Mouse (Mus musculus): Measurements from ENCODE around the gene Napa. TPM values are rescaled to one million over a fixed set of nuclear protein-coding genes. Genes with fewer than 3 reads are reported as not detected.
A peak's percentile ranks its signal among the peaks of the same experiment; 100 is the strongest.

The Napa gene
- polyA plus RNA-seq, 1 experiment from 2014 or later: 203 TPM

GRCm38 (mm10) chr7:16055665-16056064, 42.6 kb upstream of the Napa start:
- H3K4me3 ChIP-seq (ENCODE audit: low read depth, low read length): no peak overlapping the region
- 86% methylated on average over 6 of the region's 6 CpGs for WGBS
- no peaks in the 10 kb centered on the region for H3K9me3 ChIP-seq (ENCODE audit: control insufficient read depth, low read length)
- ATAC-seq (ENCODE audit: low read depth): no peak
- H3K36me3 ChIP-seq (ENCODE audit: control insufficient read depth, insufficient read depth, low read length): no peaks in the 10 kb centered on the region
- H3K4me2 ChIP-seq (ENCODE audit: low read depth, low read length): no peak overlapping the region
- no peak for DNase-seq (ENCODE audit: low spot score)
- H3K27ac ChIP-seq (replicated peaks; ENCODE audit: low read depth, low read length): no peak overlapping the region
- 0 out of 2 replicates have a peak, but pooled peaks cover 8% of the 10 kb centered on the region for H3K27me3 ChIP-seq (replicated peaks; ENCODE audit: control insufficient read depth, insufficient read depth, low read length)
- H3K4me1 ChIP-seq (ENCODE audit: control insufficient read depth, insufficient read depth, low read length): peaks cover 8% of the 10 kb centered on the region
- no peak overlapping the region for H3K9ac ChIP-seq (ENCODE audit: low read depth, low read length)

GRCm38 (mm10) chr7:16056459-16057135, 41.7 kb upstream of the Napa start:
- H3K27ac ChIP-seq (replicated peaks; ENCODE audit: low read depth, low read length): no peak overlapping the region

DNA sequence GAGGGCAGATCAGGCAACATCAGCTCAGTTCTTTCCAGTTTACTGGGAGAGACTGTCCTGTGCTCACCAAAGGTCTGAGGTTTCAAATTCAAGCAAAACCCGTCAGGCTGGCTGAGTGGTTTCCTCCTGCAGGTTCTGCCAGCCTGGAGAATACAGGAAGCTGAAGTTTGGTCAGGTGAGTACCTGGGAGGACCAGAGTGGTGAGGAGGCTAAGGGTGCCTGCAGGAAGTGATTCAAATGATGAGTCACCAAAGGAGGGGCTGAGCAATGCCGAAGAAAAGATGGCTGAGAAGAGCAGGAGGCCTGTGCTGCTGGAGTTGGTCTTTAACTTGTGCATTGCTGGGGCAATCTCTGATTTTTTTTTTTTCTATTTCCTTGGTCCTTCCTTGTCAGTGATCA, 41.1 kb upstream of the Napa start:
- Histone ChIP-seq H3K27ac (replicated peaks; ENCODE audit: low read depth, low read length) (no peak overlapping the region), H3K4me3 (ENCODE audit: low read depth, low read length) (no peak overlapping the region), H3K36me3 (ENCODE audit: control insufficient read depth, insufficient read depth, low read length) (no peaks in the 10 kb centered on the region), H3K9me3 (ENCODE audit: control insufficient read depth, low read length) (0 out of 2 replicates have a peak, but pooled peaks cover 5% of the 10 kb centered on the region), H3K4me2 (ENCODE audit: low read depth, low read length) (no peak overlapping the region), H3K9ac (ENCODE audit: low read depth, low read length) (no peak overlapping the region), H3K27me3 (replicated peaks; ENCODE audit: control insufficient read depth, insufficient read depth, low read length) (peaks cover 14% of the 10 kb centered on the region; the same call in 1 of the 2 replicates), H3K4me1 (ENCODE audit: control insufficient read depth, insufficient read depth, low read length) (peaks cover 6% of the 10 kb centered on the region)
- no peak; the same call in 1 of the 2 replicates for ATAC-seq (ENCODE audit: low read depth)
- peak; percentile 71 for DNase-seq (ENCODE audit: low spot score)
- 58% methylated on average over 2 of the region's 2 CpGs for whole genome bisulfite sequencing

More at GRCm38 (mm10) chr7:16056459-16057135, 41.7 kb upstream of the Napa start:
- Histone ChIP-seq H3K36me3 (ENCODE audit: control insufficient read depth, insufficient read depth, low read length) (no peaks in the 10 kb centered on the region), H3K9me3 (ENCODE audit: control insufficient read depth, low read length) (0 out of 2 replicates have a peak, but pooled peaks cover 5% of the 10 kb centered on the region), H3K27me3 (replicated peaks; ENCODE audit: control insufficient read depth, insufficient read depth, low read length) (peaks cover 11% of the 10 kb centered on the region; the same call in 1 of the 2 replicates), H3K4me1 (ENCODE audit: control insufficient read depth, insufficient read depth, low read length) (peaks cover 8% of the 10 kb centered on the region), H3K9ac (ENCODE audit: low read depth, low read length) (no peak overlapping the region), H3K4me3 (ENCODE audit: low read depth, low read length) (no peak overlapping the region), H3K4me2 (ENCODE audit: low read depth, low read length) (no peak overlapping the region)
- WGBS: 27% methylated on average over 5 of the region's 5 CpGs
- no peak for DNase-seq (ENCODE audit: low spot score)
- no peak for ATAC-seq (ENCODE audit: low read depth)

GRCm38 (mm10) chr7:16061219-16062098, 36.8 kb upstream of the Napa start, which contains the start of gene Zfp541:
Gene Zfp541, plus strand, starts transcription at chr7:16061814.
- peak within 1 kb of the TSS; percentile 33 for H3K4me2 ChIP-seq (ENCODE audit: low read depth, low read length)
- no peak within 1 kb of the TSS for H3K9ac ChIP-seq (ENCODE audit: low read depth, low read length)
- H3K36me3 ChIP-seq (ENCODE audit: control insufficient read depth, insufficient read depth, low read length): no peaks in the 10 kb centered on the region
- peaks cover 17% of the 10 kb centered on the region; the same call in 1 of the 2 replicates for H3K27me3 ChIP-seq (replicated peaks; ENCODE audit: control insufficient read depth, insufficient read depth, low read length)
- peak within 1 kb of the TSS; percentile 11; the same call in 1 of the 2 replicates for H3K4me3 ChIP-seq (ENCODE audit: low read depth, low read length)
- 0 out of 2 replicates have a peak, but pooled peaks cover 13% of the 10 kb centered on the region for H3K9me3 ChIP-seq (ENCODE audit: control insufficient read depth, low read length)
- no peaks in the 10 kb centered on the region for H3K4me1 ChIP-seq (ENCODE audit: control insufficient read depth, insufficient read depth, low read length)
- 48% methylated on average over 58 of the region's 80 CpGs for WGBS
- DNase-seq (ENCODE audit: low spot score) (no peak), ATAC-seq (ENCODE audit: low read depth) (no peak)
- H3K27ac ChIP-seq (replicated peaks; ENCODE audit: low read depth, low read length): no peak within 1 kb of the TSS

GRCm38 (mm10) chr7:16062099-16062420, 36.2 kb upstream of the Napa start:
- H3K4me3 ChIP-seq (ENCODE audit: low read depth, low read length): no peak overlapping the region
- no peak overlapping the region for H3K27ac ChIP-seq (replicated peaks; ENCODE audit: low read depth, low read length)
- no peaks in the 10 kb centered on the region for H3K4me1 ChIP-seq (ENCODE audit: control insufficient read depth, insufficient read depth, low read length)

DNA sequence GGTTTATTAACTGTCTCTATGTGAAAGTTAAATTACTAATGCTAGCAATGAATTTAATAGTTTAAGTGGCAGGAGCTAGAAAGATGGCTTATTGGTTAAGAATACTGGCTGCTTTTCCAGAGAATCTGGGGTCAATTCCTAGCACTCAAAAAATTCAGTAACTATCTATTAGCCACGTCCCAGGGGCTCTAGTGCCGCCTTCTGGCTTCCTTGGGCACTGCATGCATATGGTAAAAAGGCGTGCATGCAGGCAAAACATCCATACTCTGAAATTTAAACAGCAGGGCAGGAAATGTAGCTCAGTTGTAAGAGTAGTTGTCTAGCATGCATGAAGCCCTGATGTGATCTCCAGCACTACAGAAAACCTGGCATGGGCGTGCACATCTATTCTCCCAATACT, 34.8 kb upstream of the Napa start:
- H3K4me3 ChIP-seq (ENCODE audit: low read depth, low read length): no peak overlapping the region
- WGBS: 28% methylated on average over 4 of the region's 4 CpGs

More at GRCm38 (mm10) chr7:16062099-16062420, 36.2 kb upstream of the Napa start:
- Histone ChIP-seq H3K36me3 (ENCODE audit: control insufficient read depth, insufficient read depth, low read length) (no peaks in the 10 kb centered on the region), H3K9me3 (ENCODE audit: control insufficient read depth, low read length) (0 out of 2 replicates have a peak, but pooled peaks cover 13% of the 10 kb centered on the region), H3K9ac (ENCODE audit: low read depth, low read length) (no peak overlapping the region), H3K4me2 (ENCODE audit: low read depth, low read length) (no peak overlapping the region), H3K27me3 (replicated peaks; ENCODE audit: control insufficient read depth, insufficient read depth, low read length) (peaks cover 17% of the 10 kb centered on the region; the same call in 1 of the 2 replicates)
- 70% methylated on average over 15 of the region's 15 CpGs for WGBS
- ATAC-seq (ENCODE audit: low read depth): no peak
- DNase-seq (ENCODE audit: low spot score): no peak

GRCm38 (mm10) chr7:16070846-16071245, 27.4 kb upstream of the Napa start:
- ATAC-seq (ENCODE audit: low read depth) (no peak), DNase-seq (ENCODE audit: low spot score) (no peak)
- Histone ChIP-seq H3K27me3 (replicated peaks; ENCODE audit: control insufficient read depth, insufficient read depth, low read length) (no peaks in the 10 kb centered on the region), H3K9ac (ENCODE audit: low read depth, low read length) (no peak overlapping the region), H3K4me2 (ENCODE audit: low read depth, low read length) (no peak overlapping the region), H3K4me3 (ENCODE audit: low read depth, low read length) (no peak overlapping the region), H3K36me3 (ENCODE audit: control insufficient read depth, insufficient read depth, low read length) (no peaks in the 10 kb centered on the region), H3K9me3 (ENCODE audit: control insufficient read depth, low read length) (no peaks in the 10 kb centered on the region), H3K27ac (replicated peaks; ENCODE audit: low read depth, low read length) (no peak overlapping the region), H3K4me1 (ENCODE audit: control insufficient read depth, insufficient read depth, low read length) (no peaks in the 10 kb centered on the region)

More for the DNA sequence above, 34.8 kb upstream of the Napa start:
- ATAC-seq (ENCODE audit: low read depth): no peak
- Histone ChIP-seq H3K36me3 (ENCODE audit: control insufficient read depth, insufficient read depth, low read length) (no peaks in the 10 kb centered on the region), H3K4me2 (ENCODE audit: low read depth, low read length) (no peak overlapping the region), H3K27me3 (replicated peaks; ENCODE audit: control insufficient read depth, insufficient read depth, low read length) (peaks cover 17% of the 10 kb centered on the region; the same call in 1 of the 2 replicates), H3K4me1 (ENCODE audit: control insufficient read depth, insufficient read depth, low read length) (no peaks in the 10 kb centered on the region), H3K9ac (ENCODE audit: low read depth, low read length) (no peak overlapping the region), H3K27ac (replicated peaks; ENCODE audit: low read depth, low read length) (no peak overlapping the region), H3K9me3 (ENCODE audit: control insufficient read depth, low read length) (0 out of 2 replicates have a peak, but pooled peaks cover 13% of the 10 kb centered on the region)
- DNase-seq (ENCODE audit: low spot score): no peak

- Histone ChIP-seq H3K27ac (replicated peaks; ENCODE audit: low read depth, low read length) (no peak overlapping the region), H3K27me3 (replicated peaks; ENCODE audit: control insufficient read depth, insufficient read depth, low read length) (no peaks in the 10 kb centered on the region), H3K4me3 (ENCODE audit: low read depth, low read length) (no peak overlapping the region), H3K9me3 (ENCODE audit: control insufficient read depth, low read length) (no peaks in the 10 kb centered on the region), H3K4me1 (ENCODE audit: control insufficient read depth, insufficient read depth, low read length) (no peaks in the 10 kb centered on the region), H3K4me2 (ENCODE audit: low read depth, low read length) (no peak overlapping the region), H3K36me3 (ENCODE audit: control insufficient read depth, insufficient read depth, low read length) (no peaks in the 10 kb centered on the region), H3K9ac (ENCODE audit: low read depth, low read length) (no peak overlapping the region)
- 83% methylated on average over 6 of the region's 6 CpGs for WGBS
- no peak for ATAC-seq (ENCODE audit: low read depth)
- no peak for DNase-seq (ENCODE audit: low spot score)
Measured at GRCm38 (mm10) chr7:16071906-16072305, 26.4 kb upstream of the Napa start.

Data from embryonic facial prominence, embryonic 14.5 days (tissue).